Mouse (Mus musculus) 416B (cell line): ENCODE measurements around the gene Noa1.

Source experiments
- DNase-seq: peaks from one replicate; pipeline ENCODE4 v3.0.0; 2011; ENCODE audit warnings: low read depth

Noa1 gene

GRCm38 (mm10) chr5:77254402-77254801 is 55.5 kb downstream of the Noa1 start:
- DNase-seq: no peak

- peak; percentile 54 for DNase-seq
Observed at GRCm38 (mm10) chr5:77253154-77253553, 56.7 kb downstream of the Noa1 start.

GRCm38 (mm10) chr5:77252115-77252827 is 57.6 kb downstream of the Noa1 start:
- peak; percentile 91 for DNase-seq

- peak; percentile 61 for DNase-seq
Observed at GRCm38 (mm10) chr5:77251656-77252055, 58.2 kb downstream of the Noa1 start.

GRCm38 (mm10) chr5:77250083-77250482 is 59.8 kb downstream of the Noa1 start:
- no peak for DNase-seq

GRCm38 (mm10) chr5:77245787-77246671 is 63.9 kb downstream of the Noa1 start:
- peak; percentile 47 for DNase-seq

- no peak for DNase-seq
Observed at GRCm38 (mm10) chr5:77245463-77245786, 64.5 kb downstream of the Noa1 start.

- DNase-seq: no peak
Observed at GRCm38 (mm10) chr5:77244331-77244987, 65.4 kb downstream of the Noa1 start.
